Mouse (Mus musculus) gastrocnemius, postnatal 25 days (tissue): ENCODE measurements around the gene Ndufaf7. TPM values are rescaled to one million over a fixed set of nuclear protein-coding genes. Genes with fewer than 3 reads are reported as not detected.

Source experiments
- DNase-seq: peaks from one replicate; pipeline ENCODE4 v3.0.0; 2022
- long read RNA-seq, 2 experiments: library from polyadenylated mRNA; stranded (forward); transcript quantifications; one replicate each; pipeline ENCODE4 v2.0.0; 2021
- total RNA-seq, 2 experiments: library from RNA; stranded (reverse); gene quantifications; 1 replicate in 1 of 2; 2 replicates in 1 of 2; pipeline ENCODE4 v1.2.3; 2021

Gene Ndufaf7
- 10 to 100 TPM; 24.7 to 27.8 TPM for total RNA-seq
- long read RNA-seq, experiment 1, transcript Ndufaf7-201 (10 exons, 1,749 nt) = major isoform, 26 of 213 reads
- long read RNA-seq, experiment 1, partial matches to known transcripts = 181 of 213 reads
- long read RNA-seq, experiment 1, other reads (novel, unspliced or antisense) = 6 of 213 reads
- long read RNA-seq, experiment 2, transcript Ndufaf7-201 (10 exons, 1,749 nt) = major isoform, 42 of 164 reads
- long read RNA-seq, experiment 2, partial matches to known transcripts = 118 of 164 reads
- long read RNA-seq, experiment 2, other reads (novel, unspliced or antisense) = 3 of 164 reads

- DNase-seq = peak; percentile 94
Observed at GRCm38 (mm10) chr17:78936466-78937228, at the start of gene Ndufaf7, which contains the start of gene Cebpz. TSS of gene Ndufaf7 (plus strand) at chr17:78937136. TSS of gene Cebpz (minus strand) at chr17:78937066.

DNA sequence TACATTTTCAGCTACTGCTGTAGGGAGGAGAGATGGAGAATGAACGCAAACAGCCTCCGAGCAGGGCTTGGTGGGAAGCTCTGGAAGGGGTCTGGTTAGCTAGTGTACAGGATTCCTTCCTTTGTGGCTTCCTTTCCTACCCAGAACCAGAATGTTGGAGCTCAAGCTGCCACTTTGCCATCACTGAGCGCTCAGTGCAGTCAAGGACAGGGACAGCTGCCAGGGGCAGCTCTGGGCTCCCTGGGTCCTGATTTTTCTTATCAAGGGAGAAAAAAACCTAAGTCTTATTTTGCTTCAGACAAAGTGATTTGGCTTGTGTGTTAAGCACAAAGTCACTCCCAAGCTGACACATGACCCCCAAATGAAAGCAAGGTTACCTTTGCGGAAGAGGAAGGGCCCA is 48.4 kb upstream of the Ndufaf7 start:
- DNase-seq = no peak

GRCm38 (mm10) chr17:78889184-78889583 is 47.8 kb upstream of the Ndufaf7 start:
- no peak for DNase-seq

- no peak for DNase-seq
Observed at GRCm38 (mm10) chr17:78891020-78891419, 45.9 kb upstream of the Ndufaf7 start.

DNA sequence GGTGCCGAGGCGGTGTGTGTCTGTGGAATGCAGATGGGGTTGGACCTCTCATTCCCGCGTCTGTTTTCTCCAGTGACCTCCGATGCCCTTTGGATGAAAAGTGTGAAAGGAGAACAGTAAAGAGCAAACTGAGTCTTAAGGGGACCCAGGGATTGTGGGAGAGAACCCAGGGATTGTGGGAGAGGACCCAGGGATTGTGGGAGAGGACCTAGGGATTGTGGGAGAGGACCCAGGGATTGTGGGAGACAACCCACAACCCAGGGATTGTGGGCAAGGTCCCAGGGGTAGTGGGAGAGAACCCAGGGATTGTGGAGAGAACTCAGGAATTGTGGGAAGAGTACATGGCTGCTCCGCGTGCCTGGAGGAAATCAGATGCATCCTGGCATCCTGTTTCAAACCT is 41.9 kb upstream of the Ndufaf7 start:
- DNase-seq = no peak

- DNase-seq = no peak
Observed at GRCm38 (mm10) chr17:78895394-78895793, 41.5 kb upstream of the Ndufaf7 start.

DNA sequence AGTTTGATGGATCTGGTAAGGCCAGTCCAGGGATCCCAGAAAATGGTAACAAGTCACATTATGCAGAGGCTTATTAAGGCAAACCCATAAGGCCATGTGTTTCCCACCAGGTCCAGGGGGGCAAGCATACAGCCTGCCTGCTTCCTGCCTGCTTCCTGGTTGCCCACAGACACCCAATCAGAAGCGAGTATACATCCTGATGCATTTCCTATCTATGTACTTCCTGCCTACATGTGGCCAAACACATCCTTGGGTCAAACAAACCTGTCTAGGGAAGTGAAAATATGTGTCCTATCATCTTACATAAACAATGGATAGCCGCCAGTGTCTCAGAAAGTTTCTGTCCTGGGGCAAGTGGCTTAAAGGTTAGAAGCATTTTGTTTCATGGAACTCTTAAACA is 33.8 kb upstream of the Ndufaf7 start:
- DNase-seq = no peak

DNA sequence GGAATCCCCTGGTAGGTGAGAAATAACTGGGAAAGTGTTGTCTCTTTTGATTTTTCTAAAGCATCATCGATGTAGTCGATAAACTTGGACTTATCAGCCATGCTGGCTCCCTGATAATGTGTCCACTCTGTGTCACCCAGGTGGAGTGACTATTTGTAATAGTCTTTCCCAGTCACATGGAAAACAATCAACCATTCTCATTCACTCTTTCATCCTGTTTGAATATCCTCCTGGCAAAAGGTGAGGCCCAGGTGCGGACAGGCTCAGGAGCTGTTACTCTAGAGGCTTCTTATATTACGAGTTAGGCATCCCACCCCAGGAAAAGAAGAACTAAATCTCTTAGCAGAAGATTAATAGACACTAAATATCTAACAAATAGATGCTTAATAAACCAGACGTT is 30.0 kb upstream of the Ndufaf7 start, which contains the start of gene Sult6b1:
TSS of gene Sult6b1 (minus strand) at position 101 of the 400 bp plus-strand sequence.
- no peak for DNase-seq

DNA sequence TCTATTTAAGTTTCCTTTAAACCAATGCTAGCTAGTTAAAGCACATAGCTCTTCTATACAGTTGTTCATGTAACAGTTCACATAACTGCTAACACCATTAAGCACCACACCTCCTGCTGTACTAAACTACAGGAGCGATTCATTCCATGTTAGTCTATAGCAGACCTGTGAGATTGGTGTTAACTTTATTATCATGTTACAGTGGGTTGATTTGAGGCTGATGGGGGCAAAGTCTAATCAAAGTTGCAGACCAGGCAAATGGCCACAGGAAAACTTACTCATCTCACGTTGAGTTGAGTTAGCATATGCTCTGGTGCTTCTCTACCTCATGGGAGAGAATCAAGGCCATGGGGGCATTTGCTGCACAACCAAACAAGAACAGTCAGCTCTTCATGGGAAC is 27.6 kb upstream of the Ndufaf7 start:
- DNase-seq = no peak

- no peak for DNase-seq
Observed at GRCm38 (mm10) chr17:78912861-78913281, 24.1 kb upstream of the Ndufaf7 start.

DNA sequence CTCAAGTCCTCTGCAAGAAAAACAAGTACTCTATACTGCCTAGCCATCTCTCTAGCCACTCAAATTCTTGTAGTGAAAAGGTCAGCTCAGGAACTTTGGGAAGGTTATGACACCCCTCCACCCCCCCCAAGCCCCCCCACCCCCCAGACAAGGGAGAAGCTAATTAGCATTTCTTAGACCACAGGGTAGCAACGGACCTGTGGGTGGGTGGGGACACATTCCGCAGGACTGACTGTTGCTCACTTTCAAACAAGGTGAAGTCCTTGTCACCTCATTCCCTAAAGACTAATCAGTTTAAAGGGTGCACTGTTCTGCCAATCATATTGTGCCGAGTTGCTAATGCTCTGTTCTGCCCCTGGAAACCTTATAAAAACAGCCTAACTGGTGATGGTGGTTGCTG is 23.0 kb upstream of the Ndufaf7 start:
- DNase-seq = no peak

DNA sequence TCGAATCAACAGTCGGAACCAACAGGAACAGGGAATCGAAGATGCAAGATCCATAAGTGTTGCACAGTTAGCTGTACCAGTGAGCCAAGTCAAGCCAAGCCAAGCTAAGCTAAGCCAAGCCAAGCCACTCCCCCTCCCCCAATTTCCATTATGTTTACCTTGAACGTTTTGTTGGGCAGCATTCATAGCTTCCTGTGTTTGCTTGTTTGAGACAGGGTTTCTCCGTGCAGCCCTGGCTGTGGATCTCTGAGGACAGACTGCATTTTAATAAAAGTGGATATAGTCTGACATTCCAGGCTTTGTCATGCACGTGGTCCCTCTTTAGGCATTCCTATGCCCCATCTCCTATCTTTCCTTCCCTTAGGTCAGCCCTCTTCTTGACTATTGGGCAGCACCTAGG is 21.2 kb upstream of the Ndufaf7 start:
- DNase-seq = no peak

GRCm38 (mm10) chr17:78916369-78916813 is 20.5 kb upstream of the Ndufaf7 start, which contains the start of gene Cebpzos:
TSS of gene Cebpzos (plus strand) at chr17:78916500.
- peak; percentile 81 for DNase-seq

- DNase-seq = no peak
Observed at GRCm38 (mm10) chr17:78916899-78917298, 20.0 kb upstream of the Ndufaf7 start.

DNA sequence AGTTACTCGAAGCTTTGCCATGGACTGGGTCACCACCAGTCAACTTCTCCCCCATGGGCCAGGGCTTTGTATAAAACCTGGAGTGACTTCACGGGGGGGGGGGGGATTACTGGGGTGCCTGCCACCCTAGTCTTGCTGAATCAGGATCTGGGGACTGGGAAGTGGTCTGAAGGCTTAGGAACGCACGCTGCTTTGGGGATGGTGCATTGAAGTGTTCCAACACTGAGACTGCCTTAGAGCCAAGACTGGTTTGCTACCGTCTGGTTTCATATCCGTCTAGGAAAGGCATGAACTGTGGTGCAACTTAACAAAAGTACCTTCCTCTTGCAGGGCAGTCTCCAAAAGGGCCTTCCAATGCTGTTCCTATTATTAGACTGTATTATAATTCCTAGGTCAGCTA is 19.2 kb upstream of the Ndufaf7 start:
- DNase-seq = no peak

GRCm38 (mm10) chr17:78935857-78936256 is 1.1 kb upstream of the Ndufaf7 start:
- DNase-seq = no peak

- DNase-seq = no peak
Observed at GRCm38 (mm10) chr17:78937229-78937853, 405 bp downstream of the Ndufaf7 start.

DNA sequence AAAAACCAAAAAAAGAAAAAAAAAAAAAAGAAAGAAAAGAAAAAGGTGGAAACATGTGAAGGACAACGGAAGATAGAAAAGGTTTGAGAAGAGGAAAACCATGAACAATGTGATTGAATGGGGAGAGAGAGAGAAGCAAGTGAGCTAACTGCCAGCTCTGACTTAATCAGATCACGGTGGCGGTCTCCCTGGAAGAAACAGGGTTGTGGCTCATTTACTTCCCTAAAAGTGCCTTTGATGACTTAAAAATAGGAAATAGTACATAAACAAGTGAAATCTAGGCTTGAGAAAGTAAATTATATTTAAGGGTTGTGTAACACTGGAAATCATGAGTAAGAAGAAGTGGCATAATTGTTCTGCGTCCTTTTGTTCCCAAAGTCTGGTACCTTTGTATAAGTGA is 2.0 kb downstream of the Ndufaf7 start:
- DNase-seq = no peak

DNA sequence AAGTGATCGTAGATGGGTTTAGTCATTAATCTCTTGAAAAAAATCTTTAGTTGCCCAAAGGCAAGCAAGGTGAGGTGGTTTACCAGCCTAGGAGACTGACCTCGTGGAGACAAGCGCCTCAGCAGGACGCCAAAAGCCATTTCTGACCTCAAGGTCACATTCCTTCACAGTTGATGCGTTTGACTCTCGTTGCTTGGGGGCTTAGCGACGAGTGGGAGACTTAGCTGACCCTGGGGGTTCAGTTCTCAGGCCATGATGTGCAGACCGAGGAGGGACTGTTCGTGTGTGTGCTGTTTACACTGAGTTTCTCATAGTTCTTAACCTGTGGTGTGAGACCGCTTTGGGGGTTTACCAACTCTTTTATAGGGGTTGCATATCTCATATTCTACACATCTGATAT is 5.6 kb downstream of the Ndufaf7 start:
- no peak for DNase-seq

GRCm38 (mm10) chr17:78951225-78951624 is 14.3 kb downstream of the Ndufaf7 start:
- DNase-seq = no peak

DNA sequence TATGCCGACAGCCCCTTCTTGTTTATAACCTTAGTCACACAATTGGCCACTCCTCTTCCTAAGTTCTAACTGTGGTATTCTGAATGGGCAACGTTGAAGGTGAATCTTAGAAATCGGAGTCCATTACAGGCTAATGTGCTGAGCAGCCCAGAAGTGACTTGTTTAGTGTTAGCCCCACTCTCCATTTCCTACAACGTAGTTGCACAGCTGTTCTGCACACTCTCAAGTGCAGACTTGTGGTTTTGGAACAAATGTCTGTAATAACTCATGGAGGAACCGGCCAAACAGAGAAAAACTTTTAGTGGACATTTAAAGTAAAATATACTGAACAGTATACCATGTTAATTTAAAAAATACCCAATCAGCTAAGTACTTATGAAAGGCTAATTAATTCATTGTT is 15.1 kb downstream of the Ndufaf7 start:
- no peak for DNase-seq

GRCm38 (mm10) chr17:78953240-78953639 is 16.3 kb downstream of the Ndufaf7 start:
- DNase-seq = no peak

GRCm38 (mm10) chr17:78959473-78959872 is 22.5 kb downstream of the Ndufaf7 start:
- no peak for DNase-seq
